Mouse (Mus musculus): ENCODE data around the gene Trim26. TPM values are rescaled to one million over a fixed set of nuclear protein-coding genes. Genes with fewer than 3 reads are reported as not detected.
"Not testable (repeated sequence)": the region's sequence is repeated elsewhere in the genome, so short reads cannot be mapped to it uniquely, and the experiment has no call there.

The Trim26 gene
- polyA plus RNA-seq, 1 experiment from 2014 or later: 17.7 TPM

GRCm38 (mm10) chr17:36885132-36885790 is 48.3 kb downstream of the Trim26 start:
- no peak for ATAC-seq (replicated peaks; ENCODE audit: insufficient number of reproducible peaks, insufficient read depth, low FRiP score, low read depth)
- 86% methylated on average over 12 of the region's 12 CpGs for WGBS

GRCm38 (mm10) chr17:36890073-36890903 is 53.4 kb downstream of the Trim26 start, which contains the start of gene Trim40:
Gene Trim40, minus strand, starts transcription at chr17:36890123.
- Histone ChIP-seq H3K4me1 (replicated peaks) (no peaks in the 10 kb centered on the region), H3K9ac (no peak within 1 kb of the TSS), H3K9me3 (replicated peaks) (no peaks in the 10 kb centered on the region), H3K4me3 (no peak within 1 kb of the TSS), H3K36me3 (no peaks in the 10 kb centered on the region), H3K4me2 (no peak within 1 kb of the TSS), H3K27me3 (peaks cover 22% of the 10 kb centered on the region; the same call in 1 of the 2 replicates), H3K27ac (no peak within 1 kb of the TSS)
- no peak for ATAC-seq (replicated peaks; ENCODE audit: insufficient number of reproducible peaks, insufficient read depth, low FRiP score, low read depth)
- WGBS: 78% methylated on average over 5 of the region's 5 CpGs

More at GRCm38 (mm10) chr17:36885132-36885790, 48.3 kb downstream of the Trim26 start:
- Histone ChIP-seq H3K9me3 (replicated peaks) (no peaks in the 10 kb centered on the region), H3K4me3 (no peak overlapping the region), H3K27ac (no peak overlapping the region), H3K36me3 (no peaks in the 10 kb centered on the region), H3K4me2 (no peak overlapping the region), H3K27me3 (peaks cover 14% of the 10 kb centered on the region; the same call in 1 of the 2 replicates), H3K9ac (no peak overlapping the region), H3K4me1 (replicated peaks) (no peaks in the 10 kb centered on the region)

- peaks cover 22% of the 10 kb centered on the region; the same call in 1 of the 2 replicates for H3K27me3 ChIP-seq
- WGBS: 62% methylated on average over 1 of the region's 1 CpGs
- not testable (repeated sequence) for H3K9ac ChIP-seq; H3K27ac ChIP-seq; H3K4me3 ChIP-seq; H3K9me3 ChIP-seq (replicated peaks); H3K4me2 ChIP-seq; ATAC-seq (replicated peaks; ENCODE audit: insufficient number of reproducible peaks, insufficient read depth, low FRiP score, low read depth); H3K4me1 ChIP-seq (replicated peaks); H3K36me3 ChIP-seq
Measured at GRCm38 (mm10) chr17:36891496-36891895, 54.6 kb downstream of the Trim26 start.

GRCm38 (mm10) chr17:36892362-36892761 is 55.4 kb downstream of the Trim26 start:
- Histone ChIP-seq H3K9me3 (replicated peaks) (no peaks in the 10 kb centered on the region), H3K9ac (no peak overlapping the region), H3K27me3 (peaks cover 22% of the 10 kb centered on the region; the same call in 1 of the 2 replicates), H3K4me2 (no peak overlapping the region), H3K4me3 (no peak overlapping the region), H3K27ac (no peak overlapping the region), H3K36me3 (no peaks in the 10 kb centered on the region), H3K4me1 (replicated peaks) (no peaks in the 10 kb centered on the region)
- WGBS: 4% methylated on average over 2 of the region's 2 CpGs
- ATAC-seq (replicated peaks; ENCODE audit: insufficient number of reproducible peaks, insufficient read depth, low FRiP score, low read depth): no peak

GRCm38 (mm10) chr17:36893387-36893786 is 56.5 kb downstream of the Trim26 start:
- Histone ChIP-seq H3K36me3 (no peaks in the 10 kb centered on the region), H3K9ac (no peak overlapping the region), H3K4me1 (replicated peaks) (no peaks in the 10 kb centered on the region), H3K27me3 (peaks cover 21% of the 10 kb centered on the region; the same call in 1 of the 2 replicates), H3K4me3 (no peak overlapping the region), H3K27ac (no peak overlapping the region), H3K9me3 (replicated peaks) (no peaks in the 10 kb centered on the region), H3K4me2 (no peak overlapping the region)
- no peak for ATAC-seq (replicated peaks; ENCODE audit: insufficient number of reproducible peaks, insufficient read depth, low FRiP score, low read depth)
- 47% methylated on average over 5 of the region's 5 CpGs for WGBS

GRCm38 (mm10) chr17:36896583-36896982 is 59.6 kb downstream of the Trim26 start:
- Histone ChIP-seq H3K4me2 (no peak overlapping the region), H3K27me3 (0 out of 2 replicates have a peak, but pooled peaks cover 3% of the 10 kb centered on the region), H3K36me3 (no peaks in the 10 kb centered on the region), H3K4me1 (replicated peaks) (no peaks in the 10 kb centered on the region), H3K4me3 (no peak overlapping the region), H3K9ac (no peak overlapping the region), H3K27ac (no peak overlapping the region), H3K9me3 (replicated peaks) (no peaks in the 10 kb centered on the region)
- 96% methylated on average over 1 of the region's 1 CpGs for WGBS
- no peak for ATAC-seq (replicated peaks; ENCODE audit: insufficient number of reproducible peaks, insufficient read depth, low FRiP score, low read depth)

- Histone ChIP-seq H3K27ac (no peak overlapping the region), H3K4me3 (no peak overlapping the region), H3K4me1 (replicated peaks) (no peaks in the 10 kb centered on the region), H3K4me2 (no peak overlapping the region), H3K27me3 (no peaks in the 10 kb centered on the region), H3K9me3 (replicated peaks) (no peaks in the 10 kb centered on the region), H3K9ac (no peak overlapping the region), H3K36me3 (no peaks in the 10 kb centered on the region)
- no peak for ATAC-seq (replicated peaks; ENCODE audit: insufficient number of reproducible peaks, insufficient read depth, low FRiP score, low read depth)
Measured at GRCm38 (mm10) chr17:36897065-36897464, 60.1 kb downstream of the Trim26 start.

GRCm38 (mm10) chr17:36897552-36898205 is 60.7 kb downstream of the Trim26 start, which contains the start of gene Trim31:
Gene Trim31, plus strand, starts transcription at chr17:36898118.
- no peak within 1 kb of the TSS for H3K4me3 ChIP-seq
- no peak within 1 kb of the TSS for H3K27ac ChIP-seq
- H3K9me3 ChIP-seq (replicated peaks): no peaks in the 10 kb centered on the region
- no peaks in the 10 kb centered on the region for H3K36me3 ChIP-seq
- WGBS: 62% methylated on average over 6 of the region's 6 CpGs
- H3K27me3 ChIP-seq: no peaks in the 10 kb centered on the region
- no peaks in the 10 kb centered on the region for H3K4me1 ChIP-seq (replicated peaks)
- ATAC-seq (replicated peaks; ENCODE audit: insufficient number of reproducible peaks, insufficient read depth, low FRiP score, low read depth): no peak
- no peak within 1 kb of the TSS for H3K9ac ChIP-seq
- no peak within 1 kb of the TSS for H3K4me2 ChIP-seq

GRCm38 (mm10) chr17:36899376-36899775 is 62.4 kb downstream of the Trim26 start:
- Histone ChIP-seq H3K27me3 (no peaks in the 10 kb centered on the region), H3K4me2 (no peak overlapping the region), H3K4me3 (no peak overlapping the region), H3K36me3 (no peaks in the 10 kb centered on the region), H3K9ac (no peak overlapping the region), H3K9me3 (replicated peaks) (no peaks in the 10 kb centered on the region), H3K27ac (no peak overlapping the region), H3K4me1 (replicated peaks) (no peaks in the 10 kb centered on the region)
- ATAC-seq (replicated peaks; ENCODE audit: insufficient number of reproducible peaks, insufficient read depth, low FRiP score, low read depth): no peak
- WGBS: 77% methylated on average over 4 of the region's 4 CpGs

GRCm38 (mm10) chr17:36900001-36900400 is 63.1 kb downstream of the Trim26 start:
- Histone ChIP-seq H3K9ac (no peak overlapping the region), H3K4me3 (no peak overlapping the region), H3K27me3 (no peaks in the 10 kb centered on the region), H3K36me3 (no peaks in the 10 kb centered on the region), H3K27ac (no peak overlapping the region), H3K9me3 (replicated peaks) (no peaks in the 10 kb centered on the region), H3K4me1 (replicated peaks) (no peaks in the 10 kb centered on the region), H3K4me2 (no peak overlapping the region)
- no peak for ATAC-seq (replicated peaks; ENCODE audit: insufficient number of reproducible peaks, insufficient read depth, low FRiP score, low read depth)
- 65% methylated on average over 5 of the region's 5 CpGs for WGBS

- Histone ChIP-seq H3K4me2 (no peak overlapping the region), H3K27ac (no peak overlapping the region), H3K36me3 (no peaks in the 10 kb centered on the region), H3K9ac (no peak overlapping the region), H3K4me1 (replicated peaks) (no peaks in the 10 kb centered on the region), H3K4me3 (no peak overlapping the region), H3K9me3 (replicated peaks) (no peaks in the 10 kb centered on the region), H3K27me3 (no peaks in the 10 kb centered on the region)
- no peak for ATAC-seq (replicated peaks; ENCODE audit: insufficient number of reproducible peaks, insufficient read depth, low FRiP score, low read depth)
- WGBS: 32% methylated on average over 1 of the region's 1 CpGs
Measured at GRCm38 (mm10) chr17:36900691-36901090, 63.8 kb downstream of the Trim26 start.
